Mouse (Mus musculus) neural tube, embryonic 11.5 days (tissue): Measurements from ENCODE around the gene Gm12184. TPM values are rescaled to one million over a fixed set of nuclear protein-coding genes. Genes with fewer than 3 reads are reported as not detected.
A peak's percentile ranks its signal among the peaks of the same experiment; 100 is the strongest.
"Not testable (repeated sequence)": the region's sequence is repeated elsewhere in the genome, so short reads cannot be mapped to it uniquely, and the experiment has no call there.

Experiments
- ATAC-seq: fragments of 200-750 bp; cut with Nextera tagmentation; 2 replicates; pipeline ENCODE4 v1.8.0; 2017; ENCODE audit warnings: moderate number of reproducible peaks, mild to moderate bottlenecking, moderate TSS enrichment, moderate library complexity; ENCODE audit not compliant: insufficient read depth, low FRiP score, low TSS enrichment
- DNase-seq: peaks from one replicate; pipeline ENCODE4 v3.0.0-alpha.2; 2015; ENCODE audit warnings: low spot score
- H3K27ac ChIP-seq: fragments of 300-500 bp; sonication (generic); 2 replicates; pipeline ENCODE4 v1.5.1; 2014; ENCODE audit warnings: low read depth, mild to moderate bottlenecking, low read length
- H3K27me3 ChIP-seq: fragments of 300-500 bp; sonication (generic); 2 replicates; pipeline ENCODE4 v1.6.1; 2014; ENCODE audit warnings: mild to moderate bottlenecking, low read length, mixed read lengths; ENCODE audit not compliant: control insufficient read depth, insufficient read depth
- H3K36me3 ChIP-seq: fragments of 300-500 bp; sonication (generic); 2 replicates; pipeline ENCODE4 v1.6.1; 2014; ENCODE audit warnings: mild to moderate bottlenecking, low read length, moderate library complexity, mixed read lengths; ENCODE audit not compliant: control insufficient read depth, insufficient read depth
- H3K4me1 ChIP-seq: fragments of 300-500 bp; sonication (generic); 2 replicates; pipeline ENCODE4 v1.6.1; 2014; ENCODE audit warnings: low read length, mixed read lengths; ENCODE audit not compliant: control insufficient read depth, insufficient read depth
- H3K4me2 ChIP-seq: fragments of 300-500 bp; sonication (generic); 2 replicates; pipeline ENCODE4 v1.6.1; 2014; ENCODE audit warnings: low read depth, mild to moderate bottlenecking, moderate library complexity
- H3K4me3 ChIP-seq: fragments of 300-500 bp; sonication (generic); 2 replicates; pipeline ENCODE4 v1.5.1; 2014; ENCODE audit warnings: low read depth, low read length
- H3K9ac ChIP-seq: fragments of 300-500 bp; sonication (generic); 2 replicates; pipeline ENCODE4 v1.6.1; 2014; ENCODE audit warnings: mild to moderate bottlenecking, low read length
- H3K9me3 ChIP-seq: fragments of 300-500 bp; sonication (generic); 2 replicates; pipeline ENCODE4 v1.6.1; 2016; ENCODE audit warnings: low read length; ENCODE audit not compliant: control insufficient read depth
- WGBS: fragments of 180-500 bp; shearing (Covaris S2); extraction: QIAGEN DNeasy Blood & Tissue Kit; methylation state at CpG from one replicate; pipeline ENCODE4 v1.1.7; 2014; 5-methylcytosine and 5-hydroxymethylcytosine counted together
- polyA plus RNA-seq: library from polyadenylated mRNA; unstranded; fragments of >200 nt; fragmentation: Nextera tagmentation; extraction: Ambion mirVana; gene quantifications from 2 replicates; pipeline ENCODE4 v1.2.1, GENCODE M21; 2014

Gene Gm12184
- polyA plus RNA-seq, 1 experiment from 2014 or later = 18.2 TPM

GRCm38 (mm10) chr11:48795221-48795620 is 31.2 kb downstream of the Gm12184 start:
- H3K9me3 ChIP-seq = no peaks in the 10 kb centered on the region
- no peak overlapping the region for H3K27ac ChIP-seq
- H3K9ac ChIP-seq = no peak overlapping the region
- no peak for ATAC-seq
- H3K4me3 ChIP-seq = no peak overlapping the region
- no peaks in the 10 kb centered on the region for H3K27me3 ChIP-seq
- no peaks in the 10 kb centered on the region for H3K36me3 ChIP-seq
- 87% methylated on average over 7 of the region's 7 CpGs for WGBS
- DNase-seq = no peak
- no peaks in the 10 kb centered on the region for H3K4me1 ChIP-seq
- no peak overlapping the region for H3K4me2 ChIP-seq

DNA sequence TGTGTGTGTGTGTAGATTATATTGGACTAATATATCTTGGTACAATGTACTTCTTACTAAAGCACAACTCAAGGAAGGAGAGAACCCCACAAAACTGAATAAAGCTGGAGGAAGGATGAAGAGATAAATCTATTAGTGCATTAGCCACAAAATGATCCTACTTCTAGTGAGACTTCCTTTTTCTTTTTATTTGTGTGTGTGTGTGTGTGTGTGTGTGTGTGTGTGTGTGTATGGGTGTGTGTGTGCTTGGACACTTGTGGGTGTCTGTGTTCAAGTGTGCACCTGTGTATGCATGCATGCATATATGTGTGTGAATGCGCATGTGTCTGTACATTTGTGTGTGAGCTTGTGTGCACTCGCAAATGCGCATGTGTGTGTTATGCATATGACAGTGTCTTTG is 33.3 kb downstream of the Gm12184 start:
- no peak overlapping the region for H3K4me2 ChIP-seq
- no peaks in the 10 kb centered on the region for H3K9me3 ChIP-seq
- no peaks in the 10 kb centered on the region for H3K4me1 ChIP-seq
- H3K27me3 ChIP-seq = no peaks in the 10 kb centered on the region
- no peak overlapping the region for H3K4me3 ChIP-seq
- no peak overlapping the region for H3K9ac ChIP-seq
- DNase-seq = no peak
- 97% methylated on average over 3 of the region's 3 CpGs for WGBS
- ATAC-seq = no peak
- H3K27ac ChIP-seq = no peak overlapping the region
- H3K36me3 ChIP-seq = no peaks in the 10 kb centered on the region

- H3K4me2 ChIP-seq, H3K27ac ChIP-seq, H3K27me3 ChIP-seq, ATAC-seq, H3K4me3 ChIP-seq, H3K36me3 ChIP-seq, DNase-seq, H3K9me3 ChIP-seq, H3K4me1 ChIP-seq, H3K9ac ChIP-seq: not testable (repeated sequence)
- WGBS = 92% methylated on average over 9 of the region's 9 CpGs
Measured at GRCm38 (mm10) chr11:48791894-48792293, 34.6 kb downstream of the Gm12184 start.

DNA sequence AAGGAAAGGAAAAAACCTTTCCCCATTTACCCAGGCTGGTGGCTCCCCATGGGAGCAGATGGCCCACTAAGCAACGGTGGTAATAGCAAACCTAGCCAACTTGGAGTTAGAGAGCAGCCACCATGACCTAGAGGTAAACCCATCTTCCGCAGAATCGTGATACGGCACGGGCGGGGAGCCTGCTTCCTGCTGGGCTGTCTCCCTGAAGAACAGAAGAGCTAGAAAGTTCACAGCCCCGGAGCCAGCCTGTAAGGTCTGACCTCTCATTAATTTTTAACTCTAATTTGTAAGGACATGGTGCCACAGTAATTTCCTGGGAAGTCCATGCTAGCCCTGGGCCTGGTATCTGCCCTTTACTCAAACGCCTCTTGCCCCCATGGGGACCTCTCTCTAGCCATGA is 35.5 kb downstream of the Gm12184 start:
- 43% methylated on average over 8 of the region's 8 CpGs for WGBS
- no peaks in the 10 kb centered on the region for H3K9me3 ChIP-seq
- H3K27ac ChIP-seq = no peak overlapping the region
- no peak overlapping the region for H3K4me2 ChIP-seq
- H3K36me3 ChIP-seq = no peaks in the 10 kb centered on the region
- no peak for DNase-seq
- no peaks in the 10 kb centered on the region for H3K4me1 ChIP-seq
- ATAC-seq = no peak
- H3K27me3 ChIP-seq = no peaks in the 10 kb centered on the region
- H3K4me3 ChIP-seq = no peak overlapping the region
- no peak overlapping the region for H3K9ac ChIP-seq

- no peaks in the 10 kb centered on the region for H3K36me3 ChIP-seq
- peak overlapping the region; percentile 35; the same call in 1 of the 2 replicates for H3K4me2 ChIP-seq
- no peak overlapping the region for H3K27ac ChIP-seq
- 0 out of 2 replicates have a peak overlapping the region, but pooled peaks have one; percentile 8 for H3K4me3 ChIP-seq
- WGBS = 16% methylated on average over 20 of the region's 20 CpGs
- H3K4me1 ChIP-seq = no peaks in the 10 kb centered on the region
- DNase-seq (peak; percentile 89), ATAC-seq (peak; percentile 60; the same call in 1 of the 2 replicates)
- H3K27me3 ChIP-seq = no peaks in the 10 kb centered on the region
- no peak overlapping the region; the same call in 1 of the 2 replicates for H3K9ac ChIP-seq
- no peaks in the 10 kb centered on the region for H3K9me3 ChIP-seq
Measured at GRCm38 (mm10) chr11:48789973-48790823, 36.3 kb downstream of the Gm12184 start.

GRCm38 (mm10) chr11:48789215-48789614 is 37.2 kb downstream of the Gm12184 start:
- no peak overlapping the region for H3K4me3 ChIP-seq
- H3K4me2 ChIP-seq = no peak overlapping the region
- ATAC-seq (no peak), DNase-seq (no peak)
- H3K9me3 ChIP-seq = no peaks in the 10 kb centered on the region
- no peaks in the 10 kb centered on the region for H3K27me3 ChIP-seq
- H3K4me1 ChIP-seq = no peaks in the 10 kb centered on the region
- no peak overlapping the region for H3K9ac ChIP-seq
- H3K27ac ChIP-seq = no peak overlapping the region
- H3K36me3 ChIP-seq = no peaks in the 10 kb centered on the region
- WGBS = 85% methylated on average over 5 of the region's 5 CpGs

- Histone ChIP-seq H3K27me3 (no peaks in the 10 kb centered on the region), H3K4me2 (peak overlapping the region; percentile 43), H3K4me3 (peak overlapping the region; percentile 19), H3K4me1 (no peaks in the 10 kb centered on the region), H3K27ac (no peak overlapping the region), H3K36me3 (no peaks in the 10 kb centered on the region), H3K9me3 (no peaks in the 10 kb centered on the region), H3K9ac (peak overlapping the region; percentile 38; the same call in 1 of the 2 replicates)
- WGBS = 12% methylated on average over 16 of the region's 16 CpGs
- peak; percentile 71; the same call in 1 of the 2 replicates for ATAC-seq
- DNase-seq = peak; percentile 83
Measured at GRCm38 (mm10) chr11:48788311-48789089, 38.0 kb downstream of the Gm12184 start.

DNA sequence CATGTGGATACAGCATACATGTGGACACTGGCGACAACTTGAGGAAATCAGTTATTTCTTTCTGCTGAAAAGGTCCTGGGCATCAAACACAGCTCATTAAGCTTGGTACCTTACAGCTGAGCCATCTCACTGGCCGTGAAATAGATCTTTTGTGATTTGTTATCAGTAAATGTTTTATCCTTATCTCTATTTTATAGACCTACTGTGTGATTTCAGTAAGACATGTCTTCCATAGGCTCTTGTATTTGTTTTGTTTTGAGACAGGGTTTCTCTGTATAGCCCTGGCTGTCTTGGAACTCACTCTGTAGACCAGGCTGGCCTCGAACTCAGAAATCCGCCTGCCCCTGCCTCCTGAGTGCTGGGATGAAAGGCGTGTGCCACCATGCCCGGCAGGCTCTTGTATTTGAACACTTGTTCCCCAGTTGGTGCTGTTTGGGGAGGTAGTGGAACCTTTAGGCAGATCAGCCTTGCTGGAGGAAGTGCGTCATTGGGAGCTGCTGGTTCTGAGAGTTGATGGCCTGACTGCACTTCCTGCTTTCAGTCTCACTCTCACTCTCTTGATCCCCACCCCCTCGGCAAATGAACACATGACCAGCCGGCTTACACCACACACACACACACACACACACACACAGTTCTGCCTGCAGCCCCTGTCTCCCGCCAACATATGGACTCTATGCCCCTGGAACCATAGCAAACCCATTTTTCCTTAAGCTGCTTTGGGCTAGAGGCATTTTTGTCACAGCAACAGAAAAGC is 38.8 kb downstream of the Gm12184 start:
- Histone ChIP-seq H3K4me1 (no peaks in the 10 kb centered on the region), H3K27ac (no peak overlapping the region), H3K27me3 (no peaks in the 10 kb centered on the region), H3K36me3 (no peaks in the 10 kb centered on the region), H3K9me3 (no peaks in the 10 kb centered on the region), H3K4me2 (peak overlapping the region; percentile 43), H3K4me3 (no peak overlapping the region), H3K9ac (no peak overlapping the region)
- ATAC-seq (peak; percentile 45; the same call in 1 of the 2 replicates), DNase-seq (no peak)
- 54% methylated on average over 10 of the region's 10 CpGs for WGBS
